Mouse (Mus musculus): ENCODE results near the gene Cyb5d1.

DNA sequence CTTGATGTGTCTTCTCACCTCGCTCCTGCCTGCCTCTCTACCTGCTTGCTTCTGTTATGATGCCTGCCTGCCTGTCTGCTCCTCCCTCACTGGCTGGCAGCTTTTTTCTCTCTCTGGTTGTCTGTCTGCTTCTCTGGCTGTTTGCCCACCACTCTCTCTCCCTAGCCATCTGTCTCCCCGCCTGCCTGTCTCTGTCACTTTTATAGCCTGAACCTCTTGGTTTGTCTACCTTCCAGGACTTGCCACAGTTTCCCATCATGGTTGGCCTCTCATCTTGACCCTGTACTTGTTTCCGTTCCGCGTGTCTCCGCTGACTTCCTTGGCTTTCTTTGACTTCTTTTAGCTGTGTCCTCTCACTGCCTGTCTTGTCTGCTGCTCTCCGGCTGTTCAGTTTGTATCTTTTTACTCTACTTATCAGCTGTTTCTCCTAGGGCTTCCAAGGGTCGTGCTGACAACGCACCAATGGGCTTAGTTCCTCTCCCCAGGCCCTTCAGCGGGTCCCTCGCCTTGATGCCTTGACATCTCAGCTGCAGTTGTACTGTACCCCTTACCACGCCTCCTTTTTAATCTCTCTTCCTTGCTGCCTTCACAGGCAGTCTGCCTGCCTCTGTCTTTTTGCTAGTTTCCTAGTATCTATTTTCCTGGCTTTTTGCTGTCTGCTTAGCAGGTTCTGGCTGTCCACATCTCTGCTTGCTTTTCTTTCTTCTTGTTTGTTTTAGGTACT is 23.2 kb downstream of the Cyb5d1 start:
- TF ChIP-seq CTCF (IDR thresholded peaks at IDR 0.05; ENCODE audit: low read depth, low read length) (no peak), POLR2A (IDR thresholded peaks at IDR 0.05; ENCODE audit: borderline replicate concordance, low read depth, low read length) (no peak)

Data from bone marrow macrophage, adult 2 months (primary cell).